Mouse (Mus musculus): ENCODE data around the gene Dock6.

GRCm38 (mm10) chr9:21830936-21831335, 21.5 kb downstream of the Dock6 start:
- no peak for TF ChIP-seq CTCF (IDR thresholded peaks at IDR 0.05; ENCODE audit: low read depth, low read length)
- TF ChIP-seq TAL1 (conservative IDR thresholded peaks at IDR 0.05; ENCODE audit: low read depth, low read length), result no peak
- TF ChIP-seq GATA1 (IDR thresholded peaks at IDR 0.05; ENCODE audit: borderline replicate concordance, low read length), result no peak
